Mouse (Mus musculus) intestine, embryonic 14.5 days (tissue): Measurements from ENCODE around the gene Sgcd. TPM values are rescaled to one million over a fixed set of nuclear protein-coding genes. Genes with fewer than 3 reads are reported as not detected.

Source experiments
- ATAC-seq: fragments of 200-750 bp; cut with Nextera tagmentation; replicated peaks from 2 replicates; pipeline ENCODE4 v1.8.0; 2017; ENCODE audit warnings: low read depth, moderate number of reproducible peaks, moderate TSS enrichment, moderate library complexity; ENCODE audit not compliant: low FRiP score, low TSS enrichment
- DNase-seq: peaks from one replicate; pipeline ENCODE4 v3.0.0-alpha.2; 2018; ENCODE audit warnings: low spot score
- H3K27ac ChIP-seq: fragments of 300-500 bp; sonication (generic); 2 replicates; pipeline ENCODE4 v1.5.1; 2014; ENCODE audit warnings: low read depth, mild to moderate bottlenecking, control low read depth
- H3K27me3 ChIP-seq: fragments of 300-500 bp; sonication (generic); replicated peaks from 2 replicates; pipeline ENCODE4 v1.6.1; 2014; ENCODE audit warnings: low read length, control low read depth; ENCODE audit not compliant: control insufficient read depth, insufficient read depth
- H3K36me3 ChIP-seq: fragments of 300-500 bp; sonication (generic); 2 replicates; pipeline ENCODE4 v1.6.1; 2014; ENCODE audit warnings: low read length, control low read depth; ENCODE audit not compliant: control insufficient read depth, insufficient read depth
- H3K4me1 ChIP-seq: fragments of 300-500 bp; sonication (generic); replicated peaks from 2 replicates; pipeline ENCODE4 v1.6.1; 2014; ENCODE audit warnings: low read length, control low read depth, mixed read lengths; ENCODE audit not compliant: control insufficient read depth, insufficient read depth
- H3K4me2 ChIP-seq: fragments of 300-500 bp; sonication (generic); 2 replicates; pipeline ENCODE4 v1.6.1; 2014; ENCODE audit warnings: low read length
- H3K4me3 ChIP-seq: fragments of 300-500 bp; sonication (generic); 2 replicates; pipeline ENCODE4 v1.5.1; 2014; ENCODE audit warnings: low read depth, low read length, control low read depth, mixed read lengths
- H3K9ac ChIP-seq: fragments of 300-500 bp; sonication (generic); 2 replicates; pipeline ENCODE4 v1.6.1; 2014; ENCODE audit warnings: mild to moderate bottlenecking, low read length
- H3K9me3 ChIP-seq: fragments of 300-500 bp; sonication (generic); 2 replicates; pipeline ENCODE4 v1.6.1; 2016; ENCODE audit warnings: low read length, control low read depth; ENCODE audit not compliant: control insufficient read depth
- WGBS: fragments of 180-500 bp; shearing (Covaris S2); extraction: QIAGEN DNeasy Blood & Tissue Kit; methylation state at CpG from one replicate; pipeline ENCODE4 v1.1.7; 2014; 5-methylcytosine and 5-hydroxymethylcytosine counted together
- polyA plus RNA-seq: library from polyadenylated mRNA; unstranded; fragments of >200 nt; fragmentation: Nextera tagmentation; extraction: Ambion mirVana; gene quantifications from 2 replicates; pipeline ENCODE4 v1.2.1, GENCODE M21; 2014

Sgcd gene
- polyA plus RNA-seq, 1 experiment from 2014 or later: 4.3 TPM

- H3K36me3 ChIP-seq: no peaks in the 10 kb centered on the region
- no peak overlapping the region for H3K27ac ChIP-seq
- no peak for DNase-seq
- no peak overlapping the region for H3K4me2 ChIP-seq
- no peak for ATAC-seq
- H3K4me3 ChIP-seq: no peak overlapping the region
- no peak overlapping the region for H3K9ac ChIP-seq
- no peaks in the 10 kb centered on the region for H3K4me1 ChIP-seq
- H3K9me3 ChIP-seq: no peaks in the 10 kb centered on the region
- no peaks in the 10 kb centered on the region for H3K27me3 ChIP-seq
Observed at GRCm38 (mm10) chr11:47010166-47010565, 978.6 kb downstream of the Sgcd start.

- DNase-seq: no peak
- Histone ChIP-seq H3K27ac (no peak overlapping the region), H3K9ac (no peak overlapping the region), H3K4me1 (no peaks in the 10 kb centered on the region), H3K4me3 (no peak overlapping the region), H3K36me3 (no peaks in the 10 kb centered on the region), H3K9me3 (no peaks in the 10 kb centered on the region), H3K27me3 (no peaks in the 10 kb centered on the region), H3K4me2 (no peak overlapping the region)
- no peak for ATAC-seq
- WGBS: 65% methylated on average over 1 of the region's 1 CpGs
Observed at GRCm38 (mm10) chr11:47005301-47005875, 983.4 kb downstream of the Sgcd start.

- H3K27me3 ChIP-seq: no peaks in the 10 kb centered on the region
- no peak overlapping the region for H3K4me2 ChIP-seq
- H3K4me3 ChIP-seq: no peak overlapping the region
- no peak overlapping the region for H3K27ac ChIP-seq
- DNase-seq: no peak
- H3K4me1 ChIP-seq: no peaks in the 10 kb centered on the region
- 65% methylated on average over 4 of the region's 4 CpGs for WGBS
- H3K9me3 ChIP-seq: no peaks in the 10 kb centered on the region
- H3K36me3 ChIP-seq: no peaks in the 10 kb centered on the region
- no peak overlapping the region for H3K9ac ChIP-seq
- ATAC-seq: no peak
Observed at GRCm38 (mm10) chr11:46939311-46939710, 1049.5 kb downstream of the Sgcd start.

DNA sequence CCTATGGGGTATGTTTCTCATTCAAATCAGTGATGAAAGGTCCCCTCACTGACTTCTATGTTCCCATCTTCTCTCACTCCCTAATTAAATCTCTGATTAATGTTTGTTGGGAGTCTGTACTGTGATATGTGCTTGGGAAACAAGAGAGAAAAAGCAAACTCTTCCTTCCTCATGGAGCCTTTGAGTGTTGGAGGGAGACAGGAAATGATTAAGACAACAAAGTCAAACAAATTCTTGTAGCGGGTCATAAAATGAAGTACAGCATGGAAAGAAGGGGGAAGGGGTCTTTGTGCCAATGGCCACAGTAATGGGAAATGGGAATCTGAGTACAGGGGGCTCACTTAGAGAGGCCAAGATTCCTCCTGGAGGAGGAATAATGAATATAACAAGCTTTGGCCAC is 1063.8 kb downstream of the Sgcd start:
- Histone ChIP-seq H3K27me3 (no peaks in the 10 kb centered on the region), H3K4me3 (no peak overlapping the region), H3K4me2 (no peak overlapping the region), H3K9me3 (no peaks in the 10 kb centered on the region), H3K4me1 (no peaks in the 10 kb centered on the region), H3K36me3 (no peaks in the 10 kb centered on the region), H3K27ac (no peak overlapping the region), H3K9ac (no peak overlapping the region)
- 40% methylated on average over 1 of the region's 1 CpGs for WGBS
- ATAC-seq (no peak), DNase-seq (no peak)

DNA sequence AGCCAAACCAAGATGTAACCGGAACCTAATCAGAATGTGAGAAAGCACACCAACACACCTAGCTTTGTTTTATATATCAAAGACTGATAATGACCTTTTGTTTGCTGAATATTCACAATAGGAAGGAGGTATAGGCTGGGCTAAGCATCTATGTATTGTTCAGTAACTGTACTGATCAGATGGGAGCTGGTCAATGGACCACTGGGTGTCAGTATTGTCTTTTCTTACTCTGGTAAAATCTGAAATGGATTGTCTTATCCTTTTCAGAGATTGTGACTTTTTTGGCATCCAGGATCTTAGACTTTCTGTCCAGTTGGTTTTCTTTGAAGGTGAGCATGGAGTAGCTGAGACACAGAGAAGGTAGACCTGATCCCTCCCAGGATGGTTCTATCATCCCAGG is 1068.5 kb downstream of the Sgcd start:
- 77% methylated on average over 1 of the region's 1 CpGs for WGBS
- no peaks in the 10 kb centered on the region for H3K9me3 ChIP-seq
- H3K4me3 ChIP-seq: no peak overlapping the region
- no peaks in the 10 kb centered on the region for H3K4me1 ChIP-seq
- DNase-seq: no peak
- no peak overlapping the region for H3K9ac ChIP-seq
- no peak overlapping the region for H3K4me2 ChIP-seq
- H3K27ac ChIP-seq: no peak overlapping the region
- ATAC-seq: no peak
- no peaks in the 10 kb centered on the region for H3K27me3 ChIP-seq
- no peaks in the 10 kb centered on the region for H3K36me3 ChIP-seq

- DNase-seq: no peak
- Histone ChIP-seq H3K4me1 (no peaks in the 10 kb centered on the region), H3K27me3 (no peaks in the 10 kb centered on the region), H3K36me3 (no peaks in the 10 kb centered on the region), H3K4me3 (no peak overlapping the region), H3K4me2 (no peak overlapping the region), H3K27ac (no peak overlapping the region), H3K9ac (no peak overlapping the region), H3K9me3 (no peaks in the 10 kb centered on the region)
- no peak for ATAC-seq
- 76% methylated on average over 5 of the region's 5 CpGs for WGBS
Observed at GRCm38 (mm10) chr11:46912656-46913237, 1076.0 kb downstream of the Sgcd start.

GRCm38 (mm10) chr11:46904281-46904680 is 1084.5 kb downstream of the Sgcd start:
- Histone ChIP-seq H3K4me3 (no peak overlapping the region), H3K27ac (no peak overlapping the region), H3K4me1 (no peaks in the 10 kb centered on the region), H3K36me3 (no peaks in the 10 kb centered on the region), H3K27me3 (no peaks in the 10 kb centered on the region), H3K9ac (no peak overlapping the region), H3K9me3 (no peaks in the 10 kb centered on the region), H3K4me2 (no peak overlapping the region)
- WGBS: 71% methylated on average over 1 of the region's 1 CpGs
- ATAC-seq (no peak), DNase-seq (no peak)

DNA sequence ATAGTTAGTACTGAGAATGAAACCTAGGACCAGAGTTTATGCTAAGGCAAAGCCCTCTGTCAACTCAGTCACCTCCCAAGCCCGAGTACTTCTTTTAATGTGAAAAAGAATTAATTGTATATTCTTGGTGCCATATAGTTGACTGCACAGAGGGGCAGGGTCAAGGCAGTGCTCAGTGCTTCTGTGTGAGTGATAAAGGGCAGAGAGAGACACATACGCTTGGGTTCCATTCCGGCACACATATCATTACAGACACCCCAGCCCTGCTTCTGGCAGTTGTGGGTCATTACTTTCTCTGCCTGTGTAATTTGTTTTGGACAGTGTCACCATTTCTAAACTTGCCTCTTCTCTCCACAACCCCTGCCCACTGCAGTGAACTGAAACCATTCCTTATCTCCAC is 1099.7 kb downstream of the Sgcd start:
- 56% methylated on average over 3 of the region's 3 CpGs for WGBS
- no peak for ATAC-seq
- no peaks in the 10 kb centered on the region for H3K4me1 ChIP-seq

DNA sequence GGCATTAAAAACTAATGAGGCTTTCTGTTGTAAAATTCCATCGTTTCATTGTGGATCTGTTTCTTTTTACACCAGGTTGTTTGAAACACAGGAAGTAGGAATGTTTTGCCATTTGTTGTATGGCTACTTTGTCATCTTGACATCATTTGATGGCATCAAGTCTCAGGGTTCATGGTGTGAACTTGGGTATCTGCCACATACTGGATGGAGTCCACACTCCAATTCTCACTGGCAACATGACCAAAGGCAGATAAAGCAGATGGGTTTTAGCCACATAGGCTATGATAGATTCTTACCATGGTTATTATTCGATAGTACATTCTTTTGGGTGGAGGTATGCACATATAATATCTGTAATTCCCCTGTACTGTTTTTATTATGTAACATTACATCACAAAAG is 1106.3 kb downstream of the Sgcd start:
- Histone ChIP-seq H3K36me3 (no peaks in the 10 kb centered on the region), H3K4me2 (no peak overlapping the region), H3K27me3 (no peaks in the 10 kb centered on the region), H3K9ac (no peak overlapping the region), H3K4me3 (no peak overlapping the region), H3K4me1 (no peaks in the 10 kb centered on the region), H3K27ac (no peak overlapping the region), H3K9me3 (no peaks in the 10 kb centered on the region)
- DNase-seq (no peak), ATAC-seq (no peak)
- WGBS: 70% methylated on average over 2 of the region's 2 CpGs

More for the DNA sequence above, 1099.7 kb downstream of the Sgcd start:
- DNase-seq: no peak
- no peaks in the 10 kb centered on the region for H3K36me3 ChIP-seq
- H3K4me2 ChIP-seq: no peak overlapping the region
- H3K27ac ChIP-seq: no peak overlapping the region
- no peak overlapping the region for H3K9ac ChIP-seq
- no peaks in the 10 kb centered on the region for H3K9me3 ChIP-seq
- no peaks in the 10 kb centered on the region for H3K27me3 ChIP-seq
- H3K4me3 ChIP-seq: no peak overlapping the region
